Mouse (Mus musculus) olfactory bulb, adult 2 months (tissue): ENCODE results near the gene Zc3h7b.

Experiments
- CTCF ChIP-seq: fragments of 200-500 bp; IDR thresholded peaks from 2 replicates; pipeline ENCODE4 v1.5.1; 2012; ENCODE audit warnings: low read depth, mild to moderate bottlenecking, low read length, moderate library complexity; ENCODE audit not compliant: insufficient read depth
- POLR2A ChIP-seq: fragments of 200-500 bp; IDR thresholded peaks from 2 replicates; pipeline ENCODE4 v1.6.1; 2012; ENCODE audit warnings: mild to moderate bottlenecking, low read depth, low read length, moderate library complexity; ENCODE audit not compliant: insufficient read depth

GRCm38 (mm10) chr15:81781816-81782215, 37.0 kb downstream of the Zc3h7b start:
- TF ChIP-seq CTCF: no peak
- TF ChIP-seq POLR2A: no peak
